Mouse (Mus musculus): ENCODE results near the gene Tssk2. TPM values are rescaled to one million over a fixed set of nuclear protein-coding genes. Genes with fewer than 3 reads are reported as not detected.

Gene Tssk2
- polyA plus RNA-seq, 1 experiment: 0.07 TPM

- Histone ChIP-seq H3K79me2 (ENCODE audit: control insufficient read depth, insufficient read depth) (no peaks in the 10 kb centered on the region), H3K27me3 (ENCODE audit: control insufficient read depth, insufficient read depth, insufficient read length) (peaks cover 12% of the 10 kb centered on the region), H3K4me2 (ENCODE audit: low read depth) (peak overlapping the region; percentile 100), H3ac (ENCODE audit: control insufficient read depth, insufficient read length) (peak overlapping the region; percentile 29), H3K4me3 (peak overlapping the region; percentile 53), H3K36me3 (ENCODE audit: control insufficient read depth, insufficient read depth) (no peaks in the 10 kb centered on the region)
- no peak for TF ChIP-seq E2F4 (IDR thresholded peaks at IDR 0.05; ENCODE audit: insufficient read depth)
- no peak for TF ChIP-seq USF1 (IDR thresholded peaks at IDR 0.05; ENCODE audit: low read depth)
- no peak for TF ChIP-seq POLR2A (IDR thresholded peaks at IDR 0.05; ENCODE audit: insufficient read length, low read depth)
- no peak for TF ChIP-seq TCF12 (IDR thresholded peaks at IDR 0.05; ENCODE audit: insufficient read depth, poor library complexity, severe bottlenecking)
- TF ChIP-seq SRF (IDR thresholded peaks at IDR 0.05; ENCODE audit: control insufficient read depth, insufficient read length, low read depth): no peak
- TF ChIP-seq REST (IDR thresholded peaks at IDR 0.05; ENCODE audit: insufficient read depth, insufficient read length): no peak
- no peak for TF ChIP-seq MAX (IDR thresholded peaks at IDR 0.05; ENCODE audit: low read depth)
- TF ChIP-seq CEBPB (IDR thresholded peaks at IDR 0.05; ENCODE audit: insufficient read depth, poor library complexity, severe bottlenecking): no peak
- no peak for TF ChIP-seq POLR2AphosphoS2 (IDR thresholded peaks at IDR 0.05; ENCODE audit: insufficient read length, low read depth)
- no peak for TF ChIP-seq TCF3 (IDR thresholded peaks at IDR 0.05; ENCODE audit: insufficient read length, low read depth)
- no peak for TF ChIP-seq MYOG (IDR thresholded peaks at IDR 0.05; ENCODE audit: control insufficient read depth in 1 of 3, insufficient read depth in 1 of 3, insufficient read length in 2 of 3, low read depth in 2 of 3)
- TF ChIP-seq MYOD1 (IDR thresholded peaks at IDR 0.05; ENCODE audit: control insufficient read depth in 1 of 3, insufficient read length in 2 of 3, low read depth in 2 of 3): no peak
These were observed 30.2 kb downstream of the Tssk2 start for GRCm38 (mm10) chr16:17928627-17929104.

- Histone ChIP-seq H3K4me2 (ENCODE audit: low read depth) (peak overlapping the region; percentile 100), H3K4me3 (peak overlapping the region; percentile 53), H3K36me3 (ENCODE audit: control insufficient read depth, insufficient read depth) (no peaks in the 10 kb centered on the region), H3K27me3 (ENCODE audit: control insufficient read depth, insufficient read depth, insufficient read length) (peaks cover 17% of the 10 kb centered on the region), H3K79me2 (ENCODE audit: control insufficient read depth, insufficient read depth) (no peaks in the 10 kb centered on the region), H3ac (ENCODE audit: control insufficient read depth, insufficient read length) (no peak overlapping the region)
- no peak for TF ChIP-seq CEBPB (IDR thresholded peaks at IDR 0.05; ENCODE audit: insufficient read depth, poor library complexity, severe bottlenecking)
- TF ChIP-seq POLR2AphosphoS2 (IDR thresholded peaks at IDR 0.05; ENCODE audit: insufficient read length, low read depth): no peak
- no peak for TF ChIP-seq MAX (IDR thresholded peaks at IDR 0.05; ENCODE audit: low read depth)
- TF ChIP-seq POLR2A (IDR thresholded peaks at IDR 0.05; ENCODE audit: insufficient read length, low read depth): no peak
- no peak for TF ChIP-seq TCF12 (IDR thresholded peaks at IDR 0.05; ENCODE audit: insufficient read depth, poor library complexity, severe bottlenecking)
- no peak for TF ChIP-seq MYOD1 (IDR thresholded peaks at IDR 0.05; ENCODE audit: control insufficient read depth in 1 of 3, insufficient read length in 2 of 3, low read depth in 2 of 3)
- no peak for TF ChIP-seq E2F4 (IDR thresholded peaks at IDR 0.05; ENCODE audit: insufficient read depth)
- no peak for TF ChIP-seq TCF3 (IDR thresholded peaks at IDR 0.05; ENCODE audit: insufficient read length, low read depth)
- no peak for TF ChIP-seq MYOG (IDR thresholded peaks at IDR 0.05; ENCODE audit: control insufficient read depth in 1 of 3, insufficient read depth in 1 of 3, insufficient read length in 2 of 3, low read depth in 2 of 3)
These were observed 30.8 kb downstream of the Tssk2 start for GRCm38 (mm10) chr16:17929211-17929610.

DNA sequence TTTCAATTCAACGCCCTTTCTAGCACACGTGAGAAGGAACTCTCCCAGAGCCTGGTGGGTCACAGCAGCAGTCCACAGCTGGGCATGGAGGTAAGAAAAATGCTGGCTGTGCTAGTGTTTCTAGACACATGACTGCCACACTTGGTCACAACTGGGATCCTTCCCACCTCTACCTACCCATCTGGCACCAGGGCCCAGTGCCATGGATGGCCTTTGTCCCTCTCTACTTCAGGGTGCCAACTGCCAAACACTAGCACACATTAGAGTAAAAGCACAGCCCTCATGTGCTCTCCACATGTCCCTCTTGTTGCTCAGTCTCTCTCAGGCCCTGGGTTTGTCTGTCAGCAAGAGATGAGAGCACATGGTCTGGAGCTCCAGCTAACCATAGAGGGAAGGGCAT lies 31.2 kb downstream of the Tssk2 start:
- no peaks in the 10 kb centered on the region for H3K36me3 ChIP-seq (ENCODE audit: control insufficient read depth, insufficient read depth)
- no peaks in the 10 kb centered on the region for H3K79me2 ChIP-seq (ENCODE audit: control insufficient read depth, insufficient read depth)
- no peak overlapping the region for H3ac ChIP-seq (ENCODE audit: control insufficient read depth, insufficient read length)
- no peak overlapping the region for H3K4me2 ChIP-seq (ENCODE audit: low read depth)
- peak overlapping the region; percentile 53 for H3K4me3 ChIP-seq
- H3K27me3 ChIP-seq (ENCODE audit: control insufficient read depth, insufficient read depth, insufficient read length): peaks cover 21% of the 10 kb centered on the region
- TF ChIP-seq POLR2AphosphoS2 (IDR thresholded peaks at IDR 0.05; ENCODE audit: insufficient read length, low read depth): no peak
- no peak for TF ChIP-seq SRF (IDR thresholded peaks at IDR 0.05; ENCODE audit: control insufficient read depth, insufficient read length, low read depth)
- no peak for TF ChIP-seq USF1 (IDR thresholded peaks at IDR 0.05; ENCODE audit: low read depth)
- TF ChIP-seq TCF3 (IDR thresholded peaks at IDR 0.05; ENCODE audit: insufficient read length, low read depth): no peak
- no peak for TF ChIP-seq E2F4 (IDR thresholded peaks at IDR 0.05; ENCODE audit: insufficient read depth)
- TF ChIP-seq CEBPB (IDR thresholded peaks at IDR 0.05; ENCODE audit: insufficient read depth, poor library complexity, severe bottlenecking): no peak

DNA sequence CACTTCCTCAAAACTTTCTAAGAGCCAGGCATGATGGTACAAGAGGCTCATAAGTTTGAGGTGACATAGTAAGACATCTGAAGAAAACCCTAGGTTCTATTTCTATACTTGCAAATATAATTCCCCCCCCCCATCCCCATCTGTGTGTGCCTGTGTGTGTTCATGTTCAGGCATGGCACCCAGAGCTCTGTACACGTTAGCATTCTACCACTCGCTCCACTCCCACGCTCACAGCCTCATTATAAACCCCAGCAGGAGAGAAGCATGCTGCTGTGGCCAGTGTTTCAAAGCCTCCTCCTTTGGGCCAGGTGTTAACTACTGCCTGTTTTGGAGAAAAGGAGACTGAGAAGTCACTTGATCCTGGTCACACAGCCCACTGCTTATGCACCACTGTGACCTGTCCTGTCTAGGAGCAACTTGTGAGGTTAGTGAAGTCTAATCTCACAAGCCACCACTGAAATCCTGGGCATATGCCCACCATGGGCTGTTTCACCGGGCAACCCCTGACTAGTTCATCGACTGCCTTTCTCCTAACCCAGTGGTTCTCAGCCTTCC lies 33.5 kb downstream of the Tssk2 start:
- H3K4me2 ChIP-seq (ENCODE audit: low read depth): no peak overlapping the region
- TF ChIP-seq MYOG (IDR thresholded peaks at IDR 0.05; ENCODE audit: control insufficient read depth in 1 of 3, insufficient read depth in 1 of 3, insufficient read length in 2 of 3, low read depth in 2 of 3) (no peak), MAX (IDR thresholded peaks at IDR 0.05; ENCODE audit: low read depth) (no peak), TCF12 (IDR thresholded peaks at IDR 0.05; ENCODE audit: insufficient read depth, poor library complexity, severe bottlenecking) (no peak), SRF (IDR thresholded peaks at IDR 0.05; ENCODE audit: control insufficient read depth, insufficient read length, low read depth) (no peak), CEBPB (IDR thresholded peaks at IDR 0.05; ENCODE audit: insufficient read depth, poor library complexity, severe bottlenecking) (no peak), REST (IDR thresholded peaks at IDR 0.05; ENCODE audit: insufficient read depth, insufficient read length) (no peak)
- no peak overlapping the region for H3ac ChIP-seq (ENCODE audit: control insufficient read depth, insufficient read length)
- no peaks in the 10 kb centered on the region for H3K79me2 ChIP-seq (ENCODE audit: control insufficient read depth, insufficient read depth)
- no peak overlapping the region for H3K4me3 ChIP-seq
- no peaks in the 10 kb centered on the region for H3K36me3 ChIP-seq (ENCODE audit: control insufficient read depth, insufficient read depth)
- H3K27me3 ChIP-seq (ENCODE audit: control insufficient read depth, insufficient read depth, insufficient read length): peaks cover 43% of the 10 kb centered on the region
